Mouse (Mus musculus) retina, postnatal 1 day (tissue): ENCODE data around the gene Cwf19l2.
"Not testable (repeated sequence)": the region's sequence is repeated elsewhere in the genome, so short reads cannot be mapped to it uniquely, and the experiment has no call there.

Source experiments
- DNase-seq: peaks from one replicate; pipeline ENCODE4 v3.0.0-alpha.2; 2012

The Cwf19l2 gene

DNA sequence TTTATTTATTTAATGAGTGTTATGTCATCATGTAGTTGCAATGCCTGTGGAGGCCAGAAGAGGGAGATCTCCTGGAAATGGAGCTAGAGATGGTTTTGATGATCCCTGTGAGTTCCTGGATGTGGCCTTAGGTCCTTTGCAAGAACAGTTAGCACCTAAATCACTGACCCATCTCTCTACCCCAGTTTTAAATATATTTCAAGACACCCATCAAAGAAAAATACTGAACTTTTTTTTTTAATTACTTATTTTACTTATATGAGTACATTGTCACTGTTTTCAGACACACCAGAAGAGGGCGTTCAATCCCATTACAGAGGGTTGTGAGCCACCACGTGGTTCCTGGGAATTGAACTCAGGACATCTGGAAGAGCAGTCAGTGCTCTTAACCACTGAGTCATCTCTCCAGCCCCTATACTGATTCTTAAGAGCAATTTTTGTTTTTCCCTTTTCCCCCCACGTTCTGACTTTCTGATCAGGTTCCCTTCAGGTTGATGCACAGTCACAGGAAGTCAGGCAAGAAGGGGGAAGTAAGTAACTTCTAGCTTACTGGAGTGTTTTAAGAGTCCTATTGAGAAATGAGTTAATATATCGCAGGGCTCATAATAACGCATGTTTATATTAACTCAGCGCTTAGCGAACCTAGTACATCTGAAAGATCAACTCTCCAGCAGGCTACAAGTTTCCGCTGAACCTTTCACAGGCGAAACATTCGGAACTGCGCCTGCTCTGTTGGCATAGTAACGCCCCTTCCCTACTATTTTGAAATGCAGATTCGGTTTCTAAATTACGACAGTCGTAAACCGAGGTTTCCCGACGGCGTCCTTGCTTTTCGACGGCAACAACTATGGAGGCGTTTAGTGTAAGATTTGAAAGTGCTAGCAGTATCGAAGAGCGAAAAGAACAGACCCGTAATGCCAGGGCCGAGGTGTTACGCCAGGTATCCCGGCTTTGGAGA, at the start of gene Cwf19l2:
Gene Cwf19l2, plus strand, starts transcription at position 342 of the 958 bp plus-strand sequence.
- DNase-seq = peak; percentile 96

DNA sequence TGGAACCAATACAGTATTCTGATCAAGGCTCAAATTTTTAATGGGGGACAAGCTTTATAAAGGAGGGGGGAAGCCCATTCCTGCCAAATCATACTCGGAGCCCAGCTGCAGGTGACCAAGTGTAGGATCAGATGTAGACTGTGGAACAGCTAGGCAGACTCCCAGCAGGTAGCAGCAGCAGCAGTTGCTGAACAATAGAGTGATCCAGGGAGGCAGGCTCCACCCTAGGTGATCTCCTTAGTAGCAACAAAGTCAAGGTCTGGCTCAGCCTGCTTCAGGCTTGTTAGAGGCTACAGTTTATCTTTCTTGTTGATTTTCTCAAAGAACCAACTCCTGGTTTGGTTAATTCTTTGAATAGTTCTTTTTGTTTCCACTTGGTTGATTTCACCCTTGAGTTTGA, 27.1 kb upstream of the Cwf19l2 start:
- DNase-seq = not testable (repeated sequence)

DNA sequence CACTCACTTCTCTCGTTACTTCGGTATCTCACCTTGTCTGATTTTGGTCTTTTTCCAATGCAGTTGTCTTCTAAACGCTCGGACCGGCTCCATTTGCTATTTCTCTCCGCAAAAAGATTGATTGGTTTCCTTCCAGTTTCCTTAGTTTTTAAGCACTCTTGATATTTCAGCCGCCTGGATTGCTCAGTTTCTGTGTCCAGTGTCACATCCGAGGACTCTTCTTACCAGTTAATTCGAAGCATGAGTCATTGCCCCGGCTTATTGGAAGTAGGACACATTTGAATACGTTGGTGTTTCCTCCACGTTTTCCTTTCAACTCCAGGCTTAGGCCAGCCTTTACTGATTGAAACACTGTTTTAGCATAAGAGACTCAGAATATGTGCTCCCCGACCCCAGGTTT, 980 bp downstream of the Cwf19l2 start:
- peak; percentile 60 for DNase-seq

DNA sequence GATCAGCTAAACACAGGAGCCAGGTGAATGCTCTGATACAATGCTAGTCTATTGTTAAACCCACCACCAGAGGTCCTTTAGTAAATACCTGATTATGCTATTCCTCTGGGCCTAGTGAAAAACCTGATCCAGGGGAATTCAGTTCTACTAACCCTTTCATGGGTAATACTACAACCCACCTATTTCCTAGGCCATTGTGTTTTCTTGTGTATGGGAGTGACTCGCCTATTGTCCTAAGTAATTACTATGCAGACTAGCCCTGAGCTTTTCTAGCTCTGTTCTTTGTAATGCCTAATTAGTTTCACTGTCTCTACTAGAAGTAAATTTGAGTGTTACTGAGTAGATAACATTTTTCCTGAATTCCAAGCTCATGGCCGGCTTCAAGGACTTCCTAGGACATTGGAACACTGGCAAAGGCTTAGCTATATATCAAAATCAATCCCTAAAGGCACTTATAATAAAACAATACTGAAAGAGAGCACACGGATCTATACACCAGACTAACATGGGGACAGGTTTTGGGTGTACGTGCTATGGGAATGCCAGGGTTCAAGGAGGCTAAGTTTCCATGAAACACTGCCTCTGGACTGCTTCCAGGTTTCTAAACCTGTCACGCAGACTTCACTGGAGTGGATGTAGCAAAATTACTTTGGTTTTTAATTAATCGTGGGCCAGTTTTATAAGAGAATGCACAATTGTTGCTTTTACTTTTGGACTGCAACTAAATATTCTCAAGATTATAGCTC, 36.3 kb downstream of the Cwf19l2 start:
- not testable (repeated sequence) for DNase-seq

DNA sequence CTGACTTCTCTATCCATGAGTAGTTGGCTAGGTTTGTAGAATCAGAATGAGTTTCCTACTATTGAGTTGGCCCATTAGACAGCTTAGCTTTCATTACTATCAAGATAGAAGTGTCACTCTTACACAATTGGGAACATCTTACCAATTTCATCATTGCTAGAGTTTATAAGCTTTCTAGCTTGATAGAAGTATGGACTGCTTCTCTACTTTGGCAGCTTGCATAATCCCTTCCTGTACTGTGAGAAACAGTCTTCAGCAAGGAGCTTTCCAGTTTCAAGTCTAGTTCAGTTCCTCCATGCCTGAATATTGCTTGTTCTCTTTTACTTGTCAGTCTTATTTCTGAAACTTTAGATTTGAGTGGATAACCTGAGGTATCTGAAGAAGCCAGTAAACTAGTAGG, 68.5 kb downstream of the Cwf19l2 start:
- DNase-seq = no peak

DNA sequence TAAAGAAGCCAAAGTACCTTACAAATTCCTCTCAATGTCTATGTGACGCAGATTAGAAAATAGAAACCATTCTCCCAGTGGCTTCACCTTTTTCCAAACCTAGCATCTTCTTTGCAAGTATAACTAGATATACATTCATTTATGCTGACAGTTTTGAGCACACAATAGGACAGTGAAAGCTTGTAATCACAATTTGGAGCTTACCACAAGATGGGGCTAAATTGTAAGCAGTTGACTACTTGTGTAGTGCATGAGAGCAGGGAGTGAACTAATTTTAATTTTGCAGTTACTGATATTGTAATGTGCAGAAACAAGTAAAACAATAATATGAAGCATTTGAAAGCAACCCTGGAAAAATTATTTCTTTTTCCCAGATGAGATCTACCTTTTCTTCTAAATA, 115.3 kb downstream of the Cwf19l2 start:
- DNase-seq = peak; percentile 16

DNA sequence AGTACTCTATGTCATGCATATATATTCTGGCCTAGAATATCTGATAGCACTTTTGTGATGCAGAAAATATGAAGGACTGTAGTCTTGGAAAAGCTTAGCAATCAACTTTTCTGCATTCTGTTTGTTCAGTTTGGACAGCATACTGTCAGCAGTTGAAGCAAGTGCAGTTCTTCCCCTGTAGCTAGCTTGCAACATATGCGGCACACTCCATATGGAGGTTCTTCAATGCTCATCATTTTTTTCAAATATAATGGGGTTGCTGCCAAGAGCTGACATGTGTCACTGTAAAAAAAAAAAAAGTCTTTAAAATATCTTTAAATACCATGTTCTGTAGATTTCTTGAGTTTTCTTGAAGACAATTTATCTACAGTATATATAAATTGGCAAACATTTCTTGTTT, 115.8 kb downstream of the Cwf19l2 start:
- DNase-seq = no peak

DNA sequence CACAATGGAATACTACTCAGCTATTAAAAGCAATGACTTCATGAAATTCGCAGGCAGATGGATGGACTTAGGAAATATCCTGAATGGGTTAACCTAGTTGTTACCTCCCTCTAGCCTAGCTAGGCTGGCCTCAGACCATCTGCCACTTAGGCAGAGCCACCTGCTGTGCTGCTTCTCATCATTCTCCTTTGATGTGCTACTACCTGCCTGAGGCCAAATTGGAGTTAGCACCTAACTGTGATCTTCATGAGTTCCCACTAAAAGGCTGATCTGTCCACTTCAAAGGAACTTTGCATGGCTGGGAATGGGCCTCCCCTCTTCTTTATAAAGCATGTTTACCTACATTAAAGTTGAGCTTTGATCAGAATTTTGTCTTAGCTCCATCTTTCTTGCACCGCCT, 117.6 kb downstream of the Cwf19l2 start:
- no peak for DNase-seq
